ENCODE assay signal across 8 mouse cellular contexts in genomic region chr6:49209881-49210854, GRCm38 (mm10). TPM values are rescaled to one million over a fixed set of nuclear protein-coding genes. Genes with fewer than 3 reads are reported as not detected.
DNase-seq lines count a peak whose midpoint lies in the region; ATAC-seq and TF ChIP-seq lines count a peak whose summit lies in the region.

No protein-coding gene starts in this region.

- no peak for TF ChIP-seq EP300 in liver, embryonic 14.5 days (IDR thresholded peaks at IDR 0.05; ENCODE audit: low read depth)

- peak; percentile 84 for ATAC-seq in embryonic facial prominence, embryonic 11.5 days (replicated peaks; ENCODE audit: insufficient number of reproducible peaks, low FRiP score, low TSS enrichment, low read depth)
- ATAC-seq in liver, embryonic 14.5 days (ENCODE audit: insufficient read depth): peak; percentile 8; the same call in 1 of the 2 replicates
- peak; percentile 62 for ATAC-seq in stomach, embryonic 16.5 days (ENCODE audit: insufficient read depth, low FRiP score)

- no peaks in the 10 kb centered on the region for H3K9me3 ChIP-seq in embryonic facial prominence, embryonic 11.5 days (replicated peaks; ENCODE audit: control insufficient read depth, low read length)
- no peaks in the 10 kb centered on the region for H3K9me3 ChIP-seq in liver, embryonic 14.5 days (ENCODE audit: control insufficient read depth, low read length)
- H3K9me3 ChIP-seq in stomach, embryonic 16.5 days (replicated peaks; ENCODE audit: control insufficient read depth, low read length): no peaks in the 10 kb centered on the region

- peak overlapping the region; percentile 20 for H3K4me3 ChIP-seq in embryonic facial prominence, embryonic 11.5 days (ENCODE audit: low read depth, low read length)
- H3K4me3 ChIP-seq in liver, embryonic 14.5 days (ENCODE audit: insufficient read depth in 1 of 2, low read depth in 2 of 2, low read length in 2 of 2): peak overlapping the region; percentile 13 to 14; a peak in 2 of 4 replicates
- peak overlapping the region; percentile 28 for H3K4me3 ChIP-seq in stomach, embryonic 16.5 days (replicated peaks; ENCODE audit: low read length)

- no peaks in the 10 kb centered on the region for H3K27me3 ChIP-seq in embryonic facial prominence, embryonic 11.5 days (ENCODE audit: control insufficient read depth, insufficient read depth, low read length)
- no peaks in the 10 kb centered on the region for H3K27me3 ChIP-seq in liver, embryonic 14.5 days (ENCODE audit: control insufficient read depth, insufficient read depth, low read length)
- H3K27me3 ChIP-seq in stomach, embryonic 16.5 days (ENCODE audit: control insufficient read depth, insufficient read depth, low read length): no peaks in the 10 kb centered on the region

- H3K36me3 ChIP-seq in embryonic facial prominence, embryonic 11.5 days (replicated peaks; ENCODE audit: control insufficient read depth, insufficient read depth, low read depth, low read length): peaks cover 5% of the 10 kb centered on the region
- peaks cover 5% of the 10 kb centered on the region for H3K36me3 ChIP-seq in liver, embryonic 14.5 days (replicated peaks; ENCODE audit: control insufficient read depth, insufficient read depth, low read depth)
- H3K36me3 ChIP-seq in stomach, embryonic 16.5 days (ENCODE audit: control insufficient read depth, insufficient read depth, low read length): peaks cover 6% of the 10 kb centered on the region; the same call in 1 of the 2 replicates

- peak overlapping the region; percentile 41 for H3K4me2 ChIP-seq in embryonic facial prominence, embryonic 11.5 days (ENCODE audit: low read depth, low read length)
- peak overlapping the region; percentile 46 for H3K4me2 ChIP-seq in liver, embryonic 14.5 days (ENCODE audit: low read depth)
- peak overlapping the region; percentile 62 for H3K4me2 ChIP-seq in stomach, embryonic 16.5 days (ENCODE audit: low read depth, low read length)

- peak; percentile 5 for DNase-seq in gastrocnemius, postnatal 25 days
- no peak for DNase-seq in gastrocnemius, adult 8-10 months (ENCODE audit: low spot score in 2 of 2)
- DNase-seq in embryonic facial prominence, embryonic 11.5 days (ENCODE audit: low spot score): peak; percentile 90
- peak; percentile 20 for DNase-seq in induced T-regulatory cell, adult 2 months (ENCODE audit: low read depth)
- DNase-seq in liver, embryonic 14.5 days (ENCODE audit: low read depth in 3 of 3, low spot score in 3 of 3): no peak
- no peak for DNase-seq in cerebellum, postnatal 4 days (ENCODE audit: low spot score in 2 of 2)
- DNase-seq in layer of hippocampus, adult 11-12 months (ENCODE audit: low spot score): no peak

- peaks cover 5% of the 10 kb centered on the region for H3K4me1 ChIP-seq in embryonic facial prominence, embryonic 11.5 days (ENCODE audit: control insufficient read depth, insufficient read depth, low read length)
- peaks cover 21 to 36% of the 10 kb centered on the region in 2 experiments for H3K4me1 ChIP-seq in liver, embryonic 14.5 days (replicated peaks; ENCODE audit: control insufficient read depth in 2 of 2, insufficient read depth in 2 of 2, low read length in 1 of 2)
- peaks cover 44% of the 10 kb centered on the region for H3K4me1 ChIP-seq in stomach, embryonic 16.5 days (ENCODE audit: control insufficient read depth, insufficient read depth, low read length)

- no peak for TF ChIP-seq CTCF in liver, embryonic 14.5 days (IDR thresholded peaks at IDR 0.05; ENCODE audit: low read depth)

- H3K27ac ChIP-seq in embryonic facial prominence, embryonic 11.5 days (replicated peaks; ENCODE audit: low read depth, low read length): peak overlapping the region; percentile 67
- H3K27ac ChIP-seq in liver, embryonic 14.5 days: no peak overlapping the region; the same call in 1 of the 2 replicates
- peak overlapping the region; percentile 87 for H3K27ac ChIP-seq in stomach, embryonic 16.5 days (ENCODE audit: low read length)

- peak overlapping the region; percentile 23 for H3K9ac ChIP-seq in embryonic facial prominence, embryonic 11.5 days (replicated peaks; ENCODE audit: low read length)
- H3K9ac ChIP-seq in liver, embryonic 14.5 days (replicated peaks): no peak overlapping the region
- peak overlapping the region; percentile 51 for H3K9ac ChIP-seq in stomach, embryonic 16.5 days (ENCODE audit: low read length)

- 5% methylated on average over 14 of the region's 14 CpGs for WGBS in embryonic facial prominence, embryonic 11.5 days
- WGBS in liver, embryonic 14.5 days (ENCODE audit: insufficient replicate concordance): 25% methylated on average over 14 of the region's 14 CpGs
- 9% methylated on average over 14 of the region's 14 CpGs for WGBS in stomach, embryonic 16.5 days

RNA-seq across cellular contexts. Expression of gene Igf2bp3, which starts 4.6 kb away (rescaled TPM):
- under 1 TPM; 0.15 to 0.29 TPM for total RNA-seq in gastrocnemius, postnatal 25 days (2021)
- under 1 TPM; 0.10 to 0.19 (median 0.16) TPM for total RNA-seq in gastrocnemius, adult 8-10 months (2022)
- 138 and 149 TPM in 2 replicates for polyA plus RNA-seq in embryonic facial prominence, embryonic 11.5 days (2014; fragmentation: Nextera tagmentation; extraction: Ambion mirVana)
- polyA plus RNA-seq in liver, embryonic 14.5 days (2012; rRNA removed): 5.0 and 7.6 TPM in 2 replicates
- 14.0 and 15.4 TPM in 2 replicates for polyA plus RNA-seq in liver, embryonic 14.5 days (2014; fragmentation: Nextera tagmentation; extraction: Ambion mirVana)
- 47.0 and 53.6 TPM in 2 replicates for polyA plus RNA-seq in stomach, embryonic 16.5 days (2015; fragmentation: Nextera tagmentation; extraction: Ambion mirVana)

RNA-seq across cellular contexts. Expression of gene Tra2a, which starts 53.7 kb away (rescaled TPM):
- total RNA-seq in gastrocnemius, postnatal 25 days (2021): 10 to 100 TPM; 15.8 to 18.6 TPM
- total RNA-seq in gastrocnemius, adult 8-10 months (2022): 10 to 100 TPM; 11.4 to 15.3 (median 14.3) TPM
- 53.3 and 55.5 TPM in 2 replicates for polyA plus RNA-seq in embryonic facial prominence, embryonic 11.5 days (2014; fragmentation: Nextera tagmentation; extraction: Ambion mirVana)
- polyA plus RNA-seq in liver, embryonic 14.5 days (2012; rRNA removed): 46.4 and 61.4 TPM in 2 replicates
- polyA plus RNA-seq in liver, embryonic 14.5 days (2014; fragmentation: Nextera tagmentation; extraction: Ambion mirVana): 16.1 and 16.4 TPM in 2 replicates
- 85.9 and 87.7 TPM in 2 replicates for polyA plus RNA-seq in stomach, embryonic 16.5 days (2015; fragmentation: Nextera tagmentation; extraction: Ambion mirVana)

Comparison
In these comparisons a context has a peak if more than half of its experiments do, and no peak if none do; other contexts are left out.
1. DNase-seq: peak in gastrocnemius, postnatal 25 days (single experiment), embryonic facial prominence, embryonic 11.5 days (single experiment) and induced T-regulatory cell, adult 2 months (single experiment); none in gastrocnemius, adult 8-10 months (0 of 2), liver, embryonic 14.5 days (0 of 3), cerebellum, postnatal 4 days (0 of 2) and layer of hippocampus, adult 11-12 months (single experiment).
2. ATAC-seq: peak in every context shown above with its lines; median percentile 84 in embryonic facial prominence, embryonic 11.5 days; 62 in stomach, embryonic 16.5 days; 8 in liver, embryonic 14.5 days.
3. Peak in every context shown above with its lines, with median percentiles within 50 percentile points of each other: H3K4me2 ChIP-seq and H3K4me3 ChIP-seq.